Mouse (Mus musculus) erythroblast, embryonic 14.5 days (primary cell): ENCODE results near the gene Nsun5.

Experiments
- GATA1 ChIP-seq: IDR thresholded peaks from 2 replicates; pipeline ENCODE4 v1.6.1; 2012; ENCODE audit warnings: low read length, inconsistent platforms, mixed read lengths
- TAL1 ChIP-seq: IDR thresholded peaks from 3 replicates; pipeline ENCODE4 v1.6.1; 2012; ENCODE audit warnings: low read length, inconsistent platforms, mixed read lengths

- no peak for TF ChIP-seq TAL1
- TF ChIP-seq GATA1, result no peak
Observed at GRCm38 (mm10) chr5:135383771-135384170, 14.0 kb downstream of the Nsun5 start.
